Mouse (Mus musculus) brain, embryonic 14.5 days (tissue): ENCODE data around the gene Ndufv1.

Experiments used
- CTCF ChIP-seq: fragments of 200-500 bp; IDR thresholded peaks from 2 replicates; pipeline ENCODE4 v1.5.1; 2012; ENCODE audit warnings: inconsistent platforms, mild to moderate bottlenecking, moderate library complexity, borderline replicate concordance; ENCODE audit not compliant: insufficient read depth, insufficient read length; ENCODE audit errors: extremely low read depth
- POLR2A ChIP-seq: fragments of 200-500 bp; IDR thresholded peaks from 2 replicates; pipeline ENCODE4 v1.6.1; 2012; ENCODE audit warnings: mild to moderate bottlenecking, inconsistent platforms, borderline replicate concordance; ENCODE audit not compliant: poor library complexity, insufficient read depth, insufficient read length, severe bottlenecking; ENCODE audit errors: extremely low read depth

DNA sequence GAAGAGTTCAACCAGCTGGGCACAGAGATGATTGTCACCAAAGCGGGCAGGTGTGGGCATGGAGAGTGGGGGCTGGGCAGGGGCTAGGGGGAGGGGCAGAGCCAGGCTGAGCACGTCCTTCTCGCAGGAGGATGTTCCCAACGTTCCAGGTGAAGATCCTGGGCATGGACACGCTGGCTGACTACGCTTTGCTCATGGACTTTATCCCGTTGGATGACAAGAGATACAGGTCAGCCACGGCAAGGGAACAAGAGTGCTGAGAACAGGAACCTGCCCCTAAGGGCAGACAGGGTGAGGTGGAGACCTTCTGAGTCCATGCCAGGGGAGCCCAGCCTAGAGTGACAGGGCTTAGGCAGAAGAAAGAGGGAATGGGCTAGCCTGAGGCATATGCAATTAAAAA, 15.9 kb downstream of the Ndufv1 start:
- TF ChIP-seq POLR2A, result no peak
- no peak for TF ChIP-seq CTCF
